Mouse (Mus musculus): Measurements from ENCODE around the gene Gsx1.
A peak's percentile ranks its signal among the peaks of the same experiment; 100 is the strongest.

Gsx1 gene

DNA sequence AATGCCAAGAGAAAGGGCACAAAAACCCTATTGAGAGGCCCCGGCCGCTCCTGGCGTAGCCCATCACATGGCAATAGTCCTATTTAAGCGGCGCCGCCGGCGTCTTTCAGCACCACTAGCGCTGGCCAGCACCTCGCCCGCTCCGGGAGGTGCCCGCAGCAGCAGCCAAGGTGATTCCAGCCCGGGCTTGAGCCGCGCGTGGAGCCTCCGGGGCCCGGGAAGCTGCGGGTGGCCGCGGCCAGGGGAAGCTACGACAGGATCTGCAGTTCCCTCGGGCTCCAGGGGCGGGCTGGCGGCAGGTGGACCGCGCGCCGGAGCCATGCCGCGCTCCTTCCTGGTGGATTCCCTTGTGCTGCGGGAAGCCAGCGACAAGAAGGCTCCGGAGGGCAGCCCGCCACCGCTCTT lies at the start of gene Gsx1:
Gene Gsx1, plus strand, starts transcription at position 126 of the 405 bp plus-strand sequence.
- DNase-seq (ENCODE audit: low read depth, low spot score): peak; percentile 43
- peaks cover 2% of the 10 kb centered on the region; the same call in 1 of the 2 replicates for H3K27me3 ChIP-seq (ENCODE audit: control insufficient read depth, insufficient read depth, low read length, poor library complexity, severe bottlenecking)
- no peaks in the 10 kb centered on the region for H3K36me3 ChIP-seq (ENCODE audit: control insufficient read depth, insufficient read depth, low read length, poor library complexity, severe bottlenecking)

DNA sequence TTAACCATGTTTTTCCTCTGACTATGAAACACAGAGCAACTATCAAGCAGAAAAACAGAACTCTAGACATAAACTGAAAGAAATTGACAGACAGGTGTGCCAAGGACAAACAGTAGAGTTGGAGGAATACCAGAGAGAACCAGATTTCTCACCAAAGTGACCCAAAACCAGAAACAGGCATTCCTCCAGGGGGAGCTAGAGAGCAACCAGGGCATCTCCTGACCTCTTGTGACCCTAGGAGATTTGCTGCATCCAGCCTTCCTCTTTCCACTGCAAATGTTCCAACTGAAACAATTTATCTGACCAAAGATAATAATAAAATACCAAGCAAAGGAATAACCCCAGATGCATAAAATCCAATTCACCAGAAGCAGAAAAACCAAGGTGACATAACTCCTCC lies 41.2 kb upstream of the Gsx1 start:
- Histone ChIP-seq H3K27me3 (ENCODE audit: control insufficient read depth, insufficient read depth, low read length, poor library complexity, severe bottlenecking) (no peaks in the 10 kb centered on the region), H3K36me3 (ENCODE audit: control insufficient read depth, insufficient read depth, low read length, poor library complexity, severe bottlenecking) (no peaks in the 10 kb centered on the region)
- peak; percentile 13 for DNase-seq (ENCODE audit: low read depth, low spot score)

GRCm38 (mm10) chr5:147154806-147155371 lies 33.6 kb upstream of the Gsx1 start:
- no peak for DNase-seq (ENCODE audit: low read depth, low spot score)
- Histone ChIP-seq H3K27me3 (ENCODE audit: control insufficient read depth, insufficient read depth, low read length, poor library complexity, severe bottlenecking) (no peaks in the 10 kb centered on the region), H3K36me3 (ENCODE audit: control insufficient read depth, insufficient read depth, low read length, poor library complexity, severe bottlenecking) (no peaks in the 10 kb centered on the region)

DNA sequence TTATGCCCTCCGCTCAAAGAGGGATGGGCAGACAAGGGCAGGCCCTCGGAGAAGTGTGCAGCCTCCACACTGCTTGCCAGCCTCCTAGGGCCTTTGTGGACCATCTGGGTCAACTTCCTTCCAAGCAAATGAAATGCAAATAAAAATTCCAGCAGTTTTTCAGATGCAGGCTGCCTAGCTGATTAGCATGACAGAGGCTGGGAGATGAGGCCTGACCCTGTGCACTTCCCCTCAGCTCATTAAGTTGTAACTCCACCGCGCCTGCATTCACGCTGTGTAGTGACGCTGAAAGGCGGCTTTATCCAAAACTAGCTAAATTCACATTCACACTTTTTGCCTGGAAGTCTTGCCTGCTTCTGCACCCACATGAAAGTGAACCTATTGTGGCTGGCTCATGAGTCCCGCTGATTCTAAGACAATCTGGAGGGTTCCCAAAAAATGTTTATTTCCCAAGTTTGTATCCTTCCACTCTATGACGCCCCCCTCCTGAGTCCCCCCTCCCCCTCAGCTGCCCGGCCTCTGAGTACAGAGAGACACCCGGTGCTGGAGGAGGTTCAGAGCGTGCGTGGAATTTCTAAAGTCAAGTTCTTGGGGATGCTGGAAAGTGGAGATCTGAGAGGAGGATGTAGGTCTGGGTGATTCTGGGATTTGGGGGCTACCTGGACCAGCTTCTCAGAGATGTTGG lies 32.9 kb upstream of the Gsx1 start:
- no peak for DNase-seq (ENCODE audit: low read depth, low spot score)
- Histone ChIP-seq H3K36me3 (ENCODE audit: control insufficient read depth, insufficient read depth, low read length, poor library complexity, severe bottlenecking) (no peaks in the 10 kb centered on the region), H3K27me3 (ENCODE audit: control insufficient read depth, insufficient read depth, low read length, poor library complexity, severe bottlenecking) (no peaks in the 10 kb centered on the region)

DNA sequence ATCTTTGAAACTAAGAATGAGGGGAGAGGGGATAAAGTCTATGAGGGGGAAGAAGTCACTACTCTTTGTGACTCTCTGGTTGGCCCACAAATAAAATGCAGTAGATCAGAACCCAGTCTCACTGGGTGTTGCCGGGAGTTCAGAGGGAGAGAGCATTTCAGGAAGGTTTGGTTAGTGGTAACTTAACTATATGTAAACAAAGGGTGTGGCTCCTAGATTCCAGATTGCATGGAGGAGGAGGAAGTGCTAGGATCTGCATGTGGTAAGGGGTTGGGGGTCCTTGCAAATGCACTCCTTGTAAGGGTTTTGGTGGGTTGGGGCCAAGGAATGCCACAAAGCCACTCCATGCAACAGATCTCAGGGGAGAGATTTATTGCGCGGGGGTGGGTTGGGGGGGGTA lies 32.1 kb upstream of the Gsx1 start:
- no peaks in the 10 kb centered on the region for H3K36me3 ChIP-seq (ENCODE audit: control insufficient read depth, insufficient read depth, low read length, poor library complexity, severe bottlenecking)
- DNase-seq (ENCODE audit: low read depth, low spot score): no peak
- no peaks in the 10 kb centered on the region for H3K27me3 ChIP-seq (ENCODE audit: control insufficient read depth, insufficient read depth, low read length, poor library complexity, severe bottlenecking)

DNA sequence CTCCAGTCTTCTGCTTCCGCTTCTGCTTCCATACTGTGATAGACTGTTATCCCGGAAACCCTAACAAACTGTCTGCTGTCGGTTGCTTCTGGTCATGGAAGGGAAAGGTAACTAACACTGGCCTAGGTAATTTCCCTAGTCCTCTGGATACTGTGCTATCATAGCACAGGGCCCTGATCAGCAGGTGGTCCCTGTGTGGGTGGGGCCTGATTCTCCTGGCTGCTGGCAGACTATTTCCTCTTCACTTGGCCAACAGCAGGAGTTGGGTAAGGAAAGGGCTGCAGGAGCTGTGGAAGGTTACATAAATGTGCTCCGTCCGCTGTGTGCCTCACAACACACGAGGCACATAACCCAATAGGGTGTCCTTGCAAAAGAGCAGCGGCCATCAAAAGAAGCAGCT lies 31.1 kb upstream of the Gsx1 start:
- Histone ChIP-seq H3K36me3 (ENCODE audit: control insufficient read depth, insufficient read depth, low read length, poor library complexity, severe bottlenecking) (no peaks in the 10 kb centered on the region), H3K27me3 (ENCODE audit: control insufficient read depth, insufficient read depth, low read length, poor library complexity, severe bottlenecking) (no peaks in the 10 kb centered on the region)
- no peak for DNase-seq (ENCODE audit: low read depth, low spot score)

DNA sequence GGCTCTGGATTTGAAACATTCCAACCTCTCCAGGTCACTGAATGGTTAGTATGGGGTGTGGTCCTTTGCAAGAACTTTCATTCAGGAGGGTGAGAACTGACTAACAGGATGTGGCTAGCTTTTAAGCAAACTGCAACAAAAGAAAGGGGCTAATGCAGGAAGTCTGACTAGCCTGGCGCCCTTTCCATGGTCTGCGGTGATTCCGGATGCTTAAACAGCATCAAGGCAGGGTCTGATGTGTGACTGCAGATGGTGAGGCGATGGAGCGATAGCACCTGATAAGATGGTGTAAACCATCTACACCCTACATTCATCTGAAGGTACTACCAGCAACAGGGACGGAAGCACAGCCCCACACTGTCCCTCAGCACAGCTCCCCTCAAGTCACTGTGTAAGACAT lies 29.2 kb upstream of the Gsx1 start:
- no peaks in the 10 kb centered on the region for H3K27me3 ChIP-seq (ENCODE audit: control insufficient read depth, insufficient read depth, low read length, poor library complexity, severe bottlenecking)
- H3K36me3 ChIP-seq (ENCODE audit: control insufficient read depth, insufficient read depth, low read length, poor library complexity, severe bottlenecking): no peaks in the 10 kb centered on the region
- DNase-seq (ENCODE audit: low read depth, low spot score): no peak

DNA sequence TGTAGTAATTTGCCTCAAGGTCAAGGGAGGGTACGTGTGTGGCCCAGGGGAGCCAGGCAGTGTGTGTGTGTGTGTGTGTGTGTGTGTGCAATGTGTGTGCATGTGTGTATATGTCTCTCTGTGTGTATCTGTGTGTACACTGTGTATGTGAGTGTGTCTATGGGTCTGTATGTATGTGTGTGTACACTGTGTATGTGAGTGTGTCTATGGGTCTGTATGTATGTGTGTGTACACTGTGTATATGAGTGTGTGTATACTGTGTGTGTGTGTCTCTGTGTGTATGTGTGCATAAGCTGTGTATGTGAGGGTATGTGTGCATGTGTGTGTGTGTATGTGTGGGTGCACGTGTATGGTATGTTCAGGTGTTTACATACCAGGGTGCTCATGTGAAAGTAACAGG lies 28.7 kb upstream of the Gsx1 start:
- no peaks in the 10 kb centered on the region for H3K36me3 ChIP-seq (ENCODE audit: control insufficient read depth, insufficient read depth, low read length, poor library complexity, severe bottlenecking)
- H3K27me3 ChIP-seq (ENCODE audit: control insufficient read depth, insufficient read depth, low read length, poor library complexity, severe bottlenecking): no peaks in the 10 kb centered on the region
- DNase-seq (ENCODE audit: low read depth, low spot score): no peak

- Histone ChIP-seq H3K27me3 (ENCODE audit: control insufficient read depth, insufficient read depth, low read length, poor library complexity, severe bottlenecking) (no peaks in the 10 kb centered on the region), H3K36me3 (ENCODE audit: control insufficient read depth, insufficient read depth, low read length, poor library complexity, severe bottlenecking) (no peaks in the 10 kb centered on the region)
- no peak for DNase-seq (ENCODE audit: low read depth, low spot score)
These were observed 23.4 kb upstream of the Gsx1 start for GRCm38 (mm10) chr5:147165060-147165459.

DNA sequence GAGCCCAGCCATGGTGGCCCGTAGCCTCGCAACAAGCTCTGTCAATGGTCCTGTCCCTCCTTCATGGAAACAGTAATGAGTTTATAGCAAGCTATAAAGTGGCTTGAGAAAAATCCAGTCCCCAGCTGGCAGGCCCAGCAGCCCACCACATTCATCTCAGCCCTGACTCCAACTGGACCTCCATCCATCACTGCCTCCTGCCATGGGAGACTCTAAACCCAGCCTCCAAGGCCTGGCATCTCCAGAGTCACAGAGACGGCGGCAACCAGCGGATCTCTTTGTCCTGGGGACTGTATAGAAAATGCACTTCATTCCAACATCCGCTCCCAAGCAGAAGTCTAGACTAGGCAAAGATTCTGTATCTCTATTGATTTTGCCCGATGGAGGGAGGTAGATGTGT lies 18.4 kb upstream of the Gsx1 start:
- H3K36me3 ChIP-seq (ENCODE audit: control insufficient read depth, insufficient read depth, low read length, poor library complexity, severe bottlenecking): no peaks in the 10 kb centered on the region

GRCm38 (mm10) chr5:147174046-147174445 lies 14.4 kb upstream of the Gsx1 start:
- no peaks in the 10 kb centered on the region for H3K36me3 ChIP-seq (ENCODE audit: control insufficient read depth, insufficient read depth, low read length, poor library complexity, severe bottlenecking)
- H3K27me3 ChIP-seq (ENCODE audit: control insufficient read depth, insufficient read depth, low read length, poor library complexity, severe bottlenecking): no peaks in the 10 kb centered on the region
- no peak for DNase-seq (ENCODE audit: low read depth, low spot score)

More for the DNA sequence above, 18.4 kb upstream of the Gsx1 start:
- H3K27me3 ChIP-seq (ENCODE audit: control insufficient read depth, insufficient read depth, low read length, poor library complexity, severe bottlenecking): no peaks in the 10 kb centered on the region
- DNase-seq (ENCODE audit: low read depth, low spot score): no peak

GRCm38 (mm10) chr5:147185174-147185915 lies 3.2 kb upstream of the Gsx1 start:
- no peaks in the 10 kb centered on the region for H3K36me3 ChIP-seq (ENCODE audit: control insufficient read depth, insufficient read depth, low read length, poor library complexity, severe bottlenecking)
- H3K27me3 ChIP-seq (ENCODE audit: control insufficient read depth, insufficient read depth, low read length, poor library complexity, severe bottlenecking): peaks cover 2% of the 10 kb centered on the region; the same call in 1 of the 2 replicates
- no peak for DNase-seq (ENCODE audit: low read depth, low spot score)

GRCm38 (mm10) chr5:147186001-147186431 lies 2.5 kb upstream of the Gsx1 start:
- Histone ChIP-seq H3K36me3 (ENCODE audit: control insufficient read depth, insufficient read depth, low read length, poor library complexity, severe bottlenecking) (no peaks in the 10 kb centered on the region), H3K27me3 (ENCODE audit: control insufficient read depth, insufficient read depth, low read length, poor library complexity, severe bottlenecking) (peaks cover 2% of the 10 kb centered on the region; the same call in 1 of the 2 replicates)
- DNase-seq (ENCODE audit: low read depth, low spot score): peak; percentile 49

DNA sequence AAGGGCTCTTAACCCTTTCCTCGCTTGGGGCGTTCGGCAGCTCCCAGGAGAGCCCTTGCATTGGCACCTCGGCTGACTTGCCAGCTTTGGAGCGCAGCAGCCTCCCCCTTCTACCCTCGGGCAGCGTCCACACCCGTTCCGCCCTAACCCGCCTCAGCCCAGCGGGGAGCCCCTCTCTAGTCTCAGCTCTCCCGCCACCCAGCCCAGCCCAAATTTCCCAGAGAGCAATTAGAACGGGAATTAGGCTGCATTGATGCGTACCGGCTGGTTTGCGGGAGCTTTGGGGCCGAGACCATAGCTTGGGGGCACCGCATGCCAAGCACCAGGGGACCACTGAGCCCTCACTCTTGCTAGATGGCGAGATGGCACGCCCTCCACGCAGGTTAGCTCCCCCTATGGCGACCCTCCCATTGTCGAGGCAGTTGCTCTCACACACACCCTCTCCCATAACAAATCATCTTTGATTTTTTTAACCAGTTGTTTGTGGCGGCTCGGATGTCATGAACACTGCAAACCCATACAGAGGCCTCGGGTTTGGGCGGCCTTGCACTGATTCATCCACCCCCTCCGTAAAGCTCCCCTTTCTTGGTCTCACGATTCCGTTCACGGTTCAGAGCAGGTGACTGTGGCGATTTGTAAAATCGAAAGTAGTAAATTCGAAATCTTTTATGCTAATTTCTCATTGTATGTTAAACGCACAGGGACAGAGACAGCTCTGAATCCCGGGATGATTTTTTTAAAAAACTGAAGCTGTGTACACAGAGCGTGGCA lies 1.5 kb upstream of the Gsx1 start:
- peak; percentile 26 for DNase-seq (ENCODE audit: low read depth, low spot score)

More for the DNA sequence above, 1.5 kb upstream of the Gsx1 start:
- peaks cover 2% of the 10 kb centered on the region; the same call in 1 of the 2 replicates for H3K27me3 ChIP-seq (ENCODE audit: control insufficient read depth, insufficient read depth, low read length, poor library complexity, severe bottlenecking)
- no peaks in the 10 kb centered on the region for H3K36me3 ChIP-seq (ENCODE audit: control insufficient read depth, insufficient read depth, low read length, poor library complexity, severe bottlenecking)

Measured in splenic B cell, adult 2 months (primary cell).